Mouse (Mus musculus) cortical plate, adult 2 months (tissue): ENCODE data around the gene Lce3b.

Experiments used
- CTCF ChIP-seq: fragments of 200-500 bp; IDR thresholded peaks from 2 replicates; pipeline ENCODE4 v1.5.1; 2011; ENCODE audit warnings: mild to moderate bottlenecking, control low read depth, low read length; ENCODE audit not compliant: insufficient read depth; ENCODE audit errors: extremely low read depth
- POLR2A ChIP-seq: fragments of 200-500 bp; IDR thresholded peaks from 2 replicates; pipeline ENCODE4 v1.6.1; 2011; ENCODE audit warnings: mild to moderate bottlenecking, low read length, control low read depth; ENCODE audit not compliant: insufficient read depth; ENCODE audit errors: extremely low read depth

DNA sequence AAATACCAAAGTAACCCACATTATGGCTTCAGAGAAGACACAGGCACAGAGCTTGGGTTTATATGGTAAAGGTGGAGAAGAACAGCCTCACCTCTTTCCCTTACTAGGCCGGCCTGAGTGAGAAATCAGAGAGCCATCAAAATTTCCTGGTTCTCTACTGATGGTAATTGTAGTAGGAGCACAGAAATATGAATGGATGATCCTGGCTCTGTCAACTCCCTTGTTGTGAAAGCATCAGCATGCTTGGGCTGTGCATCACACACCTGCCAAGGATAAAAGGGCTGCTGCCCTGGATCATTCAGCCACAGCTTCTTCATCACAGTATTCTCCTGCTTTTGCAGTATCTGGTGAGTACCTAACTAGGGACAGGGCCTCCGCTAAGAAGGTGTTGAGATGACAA is 34.0 kb downstream of the Lce3b start, which contains the start of gene Lce3e:
- no peak for TF ChIP-seq POLR2A
- no peak for TF ChIP-seq CTCF
